Mouse (Mus musculus) kidney, postnatal 0 days (tissue): ENCODE results near the gene Ehd2. TPM values are rescaled to one million over a fixed set of nuclear protein-coding genes. Genes with fewer than 3 reads are reported as not detected.

ENCODE experiments used
- ATAC-seq: fragments of 200-750 bp; cut with Nextera tagmentation; replicated peaks from 2 replicates; pipeline ENCODE4 v1.8.0; 2017; ENCODE audit warnings: low read depth, moderate number of reproducible peaks, moderate TSS enrichment, moderate library complexity; ENCODE audit not compliant: low FRiP score
- DNase-seq: peaks from one replicate; pipeline ENCODE4 v3.0.0-alpha.2; 2016; ENCODE audit warnings: low spot score
- H3K27ac ChIP-seq: fragments of 300-500 bp; sonication (generic); 2 replicates; pipeline ENCODE4 v1.5.1; 2014; ENCODE audit warnings: mild to moderate bottlenecking
- H3K27me3 ChIP-seq: fragments of 300-500 bp; sonication (generic); 2 replicates; pipeline ENCODE4 v1.6.1; 2014; ENCODE audit warnings: low read length, mixed read lengths; ENCODE audit not compliant: insufficient read depth
- H3K36me3 ChIP-seq: fragments of 300-500 bp; sonication (generic); 2 replicates; pipeline ENCODE4 v1.6.1; 2014; ENCODE audit warnings: low read length, mixed read lengths; ENCODE audit not compliant: insufficient read depth
- H3K4me1 ChIP-seq: fragments of 300-500 bp; sonication (generic); replicated peaks from 2 replicates; pipeline ENCODE4 v1.6.1; 2014; ENCODE audit warnings: antibody characterized with exemption, low read length, mixed read lengths; ENCODE audit not compliant: insufficient read depth
- H3K4me2 ChIP-seq: fragments of 300-500 bp; sonication (generic); 2 replicates; pipeline ENCODE4 v1.6.1; 2014; ENCODE audit warnings: mild to moderate bottlenecking, low read length, moderate library complexity, mixed read lengths
- H3K4me3 ChIP-seq: fragments of 300-500 bp; sonication (generic); replicated peaks from 2 replicates; pipeline ENCODE4 v1.5.1; 2014; ENCODE audit warnings: low read depth, low read length
- H3K9ac ChIP-seq: fragments of 300-500 bp; sonication (generic); 2 replicates; pipeline ENCODE4 v1.6.1; 2014; ENCODE audit warnings: low read depth, low read length
- H3K9me3 ChIP-seq: fragments of 300-500 bp; sonication (generic); replicated peaks from 2 replicates; pipeline ENCODE4 v1.6.1; 2016; ENCODE audit warnings: low read length, inconsistent platforms, mixed read lengths
- CTCF ChIP-seq: IDR thresholded peaks from 2 replicates; pipeline ENCODE4 v1.5.1; 2016; ENCODE audit warnings: antibody characterized with exemption, low read depth, mild to moderate bottlenecking, moderate library complexity
- WGBS: fragments of 180-500 bp; shearing (Covaris S2); extraction: QIAGEN DNeasy Blood & Tissue Kit; methylation state at CpG from one replicate; pipeline ENCODE4 v1.1.7; 2014; 5-methylcytosine and 5-hydroxymethylcytosine counted together
- polyA plus RNA-seq: library from polyadenylated mRNA; unstranded; fragments of >200 nt; fragmentation: Nextera tagmentation; extraction: Ambion mirVana; gene quantifications from 2 replicates; pipeline ENCODE4 v1.2.1, GENCODE M21; 2015

The Ehd2 gene
- polyA plus RNA-seq, 1 experiment from 2014 or later = 24.6 TPM

GRCm38 (mm10) chr7:15953307-15954074 lies 13.9 kb downstream of the Ehd2 start:
- peak; percentile 53; the same call in 1 of the 2 replicates for TF ChIP-seq CTCF
- Histone ChIP-seq H3K27ac (no peak overlapping the region), H3K4me2 (no peak overlapping the region), H3K9ac (no peak overlapping the region), H3K36me3 (0 out of 2 replicates have a peak, but pooled peaks cover 7% of the 10 kb centered on the region), H3K27me3 (no peaks in the 10 kb centered on the region), H3K4me1 (0 out of 2 replicates have a peak, but pooled peaks cover 5% of the 10 kb centered on the region), H3K9me3 (no peaks in the 10 kb centered on the region), H3K4me3 (no peak overlapping the region)
- DNase-seq (no peak), ATAC-seq (no peak)
- WGBS = 88% methylated on average over 13 of the region's 13 CpGs

DNA sequence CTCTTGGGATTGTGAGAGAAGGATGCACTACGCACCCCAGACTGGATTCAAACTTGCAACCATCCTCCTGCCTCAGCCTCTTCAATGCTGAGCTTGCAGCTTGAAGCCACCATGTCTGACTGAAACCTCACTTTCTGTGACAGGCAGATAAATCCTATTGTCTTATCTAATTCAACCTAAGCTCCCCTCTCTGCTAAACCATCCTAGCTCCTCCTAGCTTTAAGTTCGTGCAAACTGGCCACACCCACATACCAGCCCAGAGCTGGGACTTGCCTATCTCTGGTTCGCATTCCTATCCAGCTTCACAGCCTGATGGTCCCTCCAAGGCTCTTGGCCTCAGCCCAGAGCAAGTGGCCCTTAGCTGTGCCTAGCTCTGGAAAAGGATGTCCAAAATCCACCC lies 15.0 kb downstream of the Ehd2 start:
- Histone ChIP-seq H3K36me3 (0 out of 2 replicates have a peak, but pooled peaks cover 7% of the 10 kb centered on the region), H3K9me3 (no peaks in the 10 kb centered on the region), H3K4me1 (peaks cover 5% of the 10 kb centered on the region; the same call in 1 of the 2 replicates), H3K27me3 (no peaks in the 10 kb centered on the region), H3K4me3 (no peak overlapping the region), H3K9ac (no peak overlapping the region), H3K4me2 (no peak overlapping the region), H3K27ac (no peak overlapping the region)
- ATAC-seq (no peak), DNase-seq (no peak)
- 71% methylated on average over 3 of the region's 3 CpGs for WGBS
- no peak for TF ChIP-seq CTCF

DNA sequence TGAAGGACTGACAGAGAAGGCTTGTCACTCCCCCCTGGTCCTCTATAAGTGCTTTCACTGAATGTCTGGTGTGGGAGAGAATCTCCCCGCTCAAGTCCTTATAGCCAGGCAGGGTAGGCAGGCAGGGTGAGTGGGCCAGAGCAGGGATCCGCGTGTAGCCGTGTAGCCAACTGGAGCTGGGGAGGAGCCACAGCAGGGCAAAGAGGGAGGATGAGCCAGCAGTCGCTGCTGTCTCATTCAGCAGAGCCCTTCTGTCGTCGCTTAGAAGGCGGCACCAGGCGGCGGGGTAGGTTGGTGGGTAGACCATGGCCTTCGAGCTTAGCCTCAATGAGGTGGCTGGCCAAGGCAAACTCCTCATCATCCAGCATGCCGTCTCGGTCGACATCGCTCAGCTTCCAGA lies 17.4 kb downstream of the Ehd2 start:
- H3K27me3 ChIP-seq = no peaks in the 10 kb centered on the region
- no peak for ATAC-seq
- H3K4me2 ChIP-seq = no peak overlapping the region
- H3K9ac ChIP-seq = no peak overlapping the region
- DNase-seq = no peak
- no peak overlapping the region for H3K27ac ChIP-seq
- H3K9me3 ChIP-seq = no peaks in the 10 kb centered on the region
- H3K4me1 ChIP-seq = peaks cover 2% of the 10 kb centered on the region
- H3K36me3 ChIP-seq = 0 out of 2 replicates have a peak, but pooled peaks cover 4% of the 10 kb centered on the region
- 88% methylated on average over 15 of the region's 15 CpGs for WGBS
- no peak for TF ChIP-seq CTCF
- H3K4me3 ChIP-seq = no peak overlapping the region

DNA sequence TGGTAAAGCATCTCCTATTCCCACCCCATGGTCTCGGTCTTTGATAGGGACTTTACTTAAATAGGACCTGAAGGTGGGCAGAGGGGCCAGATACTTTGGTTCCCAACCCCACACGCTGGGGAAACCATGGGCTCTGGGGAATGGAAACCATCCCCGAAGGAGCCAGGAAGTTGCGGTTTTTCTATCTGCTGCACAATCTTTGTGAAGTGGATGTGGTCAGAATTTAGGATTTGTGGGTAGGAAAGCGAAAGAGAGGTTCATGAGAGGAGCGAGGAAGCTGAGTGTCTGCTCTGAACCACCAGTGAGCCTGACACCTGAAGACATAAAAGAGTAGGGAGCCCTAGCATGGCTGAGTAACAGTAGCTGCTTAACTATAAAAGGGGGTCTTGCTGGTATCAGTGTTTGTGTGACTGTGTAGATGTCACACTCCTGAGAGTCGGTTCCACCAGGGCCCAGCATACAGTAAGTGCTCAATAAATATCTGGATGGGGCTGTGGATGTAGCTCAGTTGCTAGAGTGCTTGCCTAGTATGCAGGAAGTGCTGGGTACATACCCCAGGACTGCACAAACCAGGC lies 18.1 kb downstream of the Ehd2 start:
- DNase-seq (no peak), ATAC-seq (no peak)
- H3K9ac ChIP-seq = no peak overlapping the region
- no peak for TF ChIP-seq CTCF
- no peaks in the 10 kb centered on the region for H3K9me3 ChIP-seq
- 75% methylated on average over 7 of the region's 7 CpGs for WGBS
- H3K4me2 ChIP-seq = peak overlapping the region; percentile 44; the same call in 1 of the 2 replicates
- H3K36me3 ChIP-seq = 0 out of 2 replicates have a peak, but pooled peaks cover 5% of the 10 kb centered on the region
- no peaks in the 10 kb centered on the region; the same call in none of the 2 replicates for H3K4me1 ChIP-seq
- H3K27ac ChIP-seq = no peak overlapping the region; the same call in 1 of the 2 replicates
- H3K27me3 ChIP-seq = no peaks in the 10 kb centered on the region
- H3K4me3 ChIP-seq = no peak overlapping the region

DNA sequence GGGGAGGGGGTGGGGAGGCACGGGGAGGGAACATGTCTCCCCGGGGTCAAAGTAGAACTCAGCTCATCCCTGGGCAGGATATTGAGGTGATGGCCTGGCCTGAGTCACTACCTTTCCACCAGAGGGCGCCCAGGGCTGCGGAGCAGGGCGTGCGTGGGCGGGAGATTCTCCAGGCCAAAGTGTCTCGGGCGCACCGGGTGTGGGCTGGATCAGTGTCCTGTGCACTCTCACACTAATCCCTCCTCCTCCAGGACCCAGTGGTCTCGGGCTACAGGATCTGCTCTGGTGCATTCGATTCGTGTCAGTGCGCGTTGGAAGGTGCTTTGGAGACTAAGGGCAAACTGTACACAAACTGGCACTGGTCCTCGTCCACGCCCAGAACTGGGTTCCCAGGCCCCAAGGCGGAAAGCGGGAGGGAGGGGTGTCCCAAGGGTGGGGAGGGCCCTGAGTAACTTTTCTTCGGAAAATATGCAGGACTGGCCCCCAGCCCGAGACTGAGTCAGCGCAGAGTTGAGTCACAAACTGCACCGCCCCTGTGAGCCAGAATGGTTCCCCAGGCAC lies 18.9 kb downstream of the Ehd2 start:
- WGBS = 2% methylated on average over 23 of the region's 23 CpGs
- H3K9ac ChIP-seq = no peak overlapping the region

GRCm38 (mm10) chr7:15947653-15948260 lies 19.6 kb downstream of the Ehd2 start:
- no peak for DNase-seq
- Histone ChIP-seq H3K27me3 (no peaks in the 10 kb centered on the region), H3K4me3 (no peak overlapping the region), H3K9ac (no peak overlapping the region), H3K4me1 (no peaks in the 10 kb centered on the region; the same call in none of the 2 replicates), H3K27ac (no peak overlapping the region), H3K36me3 (peaks cover 19% of the 10 kb centered on the region), H3K4me2 (peak overlapping the region; percentile 44; the same call in 1 of the 2 replicates), H3K9me3 (no peaks in the 10 kb centered on the region)
- 46% methylated on average over 4 of the region's 4 CpGs for WGBS
- TF ChIP-seq CTCF = no peak
- ATAC-seq = no peak

More for the DNA sequence above, 18.9 kb downstream of the Ehd2 start:
- Histone ChIP-seq H3K27me3 (no peaks in the 10 kb centered on the region), H3K4me1 (no peaks in the 10 kb centered on the region; the same call in none of the 2 replicates), H3K9me3 (no peaks in the 10 kb centered on the region), H3K27ac (0 out of 2 replicates have a peak overlapping the region, but pooled peaks have one; percentile 8), H3K4me2 (peak overlapping the region; percentile 44), H3K4me3 (peak overlapping the region; percentile 1; the same call in 1 of the 2 replicates), H3K36me3 (peaks cover 13% of the 10 kb centered on the region)
- TF ChIP-seq CTCF = peak; percentile 89
- ATAC-seq = peak; percentile 87
- DNase-seq = peak; percentile 95
